Mouse (Mus musculus) ES-CJ7 (cell line): ENCODE measurements around the gene Fgfrl1.

ENCODE experiments used
- DNase-seq: peaks from one replicate; pipeline ENCODE4 v3.0.0; 2011; ENCODE audit warnings: low read depth, low spot score

Fgfrl1 gene

GRCm38 (mm10) chr5:108700346-108700745, 8.2 kb downstream of the Fgfrl1 start:
- no peak for DNase-seq

DNA sequence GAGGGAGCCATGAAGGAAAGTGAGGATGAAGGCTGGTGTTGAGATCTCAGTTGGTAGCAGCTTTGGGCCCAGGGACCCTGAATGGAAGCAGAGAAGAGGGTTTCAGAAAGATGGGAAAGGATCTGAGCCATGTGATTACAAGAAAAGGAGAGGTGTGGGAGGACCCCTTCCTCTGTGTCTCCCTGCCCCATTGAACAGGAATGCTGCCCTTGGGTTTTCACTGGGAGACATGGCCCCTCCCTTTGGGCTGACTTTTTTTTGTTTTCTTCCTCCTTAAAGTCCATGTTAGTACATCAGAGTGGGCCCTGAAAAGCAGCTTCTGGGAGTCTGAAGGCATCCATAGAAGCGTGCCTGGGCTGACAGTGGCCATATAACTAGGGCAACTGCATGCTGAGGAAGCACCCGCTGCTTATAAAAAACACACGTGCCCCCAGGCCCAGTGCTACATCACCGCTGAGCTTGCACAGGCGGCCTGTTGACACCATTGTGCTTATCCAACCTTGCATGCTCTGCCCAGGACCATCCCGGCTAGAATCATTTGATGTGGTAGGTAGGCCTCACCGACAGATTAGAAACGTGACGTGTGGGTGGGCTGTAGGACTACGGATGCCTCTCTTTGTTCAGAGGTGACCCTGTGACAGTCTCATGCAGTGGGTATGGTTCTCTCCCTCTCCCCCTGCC, 9.3 kb downstream of the Fgfrl1 start:
- no peak for DNase-seq

GRCm38 (mm10) chr5:108703754-108704626, 11.8 kb downstream of the Fgfrl1 start:
- no peak for DNase-seq

DNA sequence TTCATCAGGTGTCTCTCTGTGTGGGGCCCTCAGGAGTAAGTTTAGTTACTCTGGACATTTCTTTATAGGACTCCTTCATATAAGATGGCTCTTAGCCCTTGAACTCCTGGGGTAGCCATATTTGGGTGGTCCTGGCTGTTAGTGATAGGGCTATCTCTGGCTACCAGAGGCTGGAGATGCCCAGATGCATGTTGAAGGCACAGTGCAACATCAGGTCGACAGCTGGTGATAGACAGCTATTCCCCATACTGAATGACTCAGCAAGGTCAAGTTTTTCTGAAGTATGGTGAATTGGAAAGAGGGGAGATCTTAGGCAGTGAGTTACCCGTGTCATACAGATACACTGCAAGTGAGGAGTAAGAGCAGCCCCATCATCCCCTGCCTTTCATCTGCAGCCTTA, 15.6 kb downstream of the Fgfrl1 start:
- no peak for DNase-seq

GRCm38 (mm10) chr5:108708419-108708818, 16.2 kb downstream of the Fgfrl1 start:
- no peak for DNase-seq

DNA sequence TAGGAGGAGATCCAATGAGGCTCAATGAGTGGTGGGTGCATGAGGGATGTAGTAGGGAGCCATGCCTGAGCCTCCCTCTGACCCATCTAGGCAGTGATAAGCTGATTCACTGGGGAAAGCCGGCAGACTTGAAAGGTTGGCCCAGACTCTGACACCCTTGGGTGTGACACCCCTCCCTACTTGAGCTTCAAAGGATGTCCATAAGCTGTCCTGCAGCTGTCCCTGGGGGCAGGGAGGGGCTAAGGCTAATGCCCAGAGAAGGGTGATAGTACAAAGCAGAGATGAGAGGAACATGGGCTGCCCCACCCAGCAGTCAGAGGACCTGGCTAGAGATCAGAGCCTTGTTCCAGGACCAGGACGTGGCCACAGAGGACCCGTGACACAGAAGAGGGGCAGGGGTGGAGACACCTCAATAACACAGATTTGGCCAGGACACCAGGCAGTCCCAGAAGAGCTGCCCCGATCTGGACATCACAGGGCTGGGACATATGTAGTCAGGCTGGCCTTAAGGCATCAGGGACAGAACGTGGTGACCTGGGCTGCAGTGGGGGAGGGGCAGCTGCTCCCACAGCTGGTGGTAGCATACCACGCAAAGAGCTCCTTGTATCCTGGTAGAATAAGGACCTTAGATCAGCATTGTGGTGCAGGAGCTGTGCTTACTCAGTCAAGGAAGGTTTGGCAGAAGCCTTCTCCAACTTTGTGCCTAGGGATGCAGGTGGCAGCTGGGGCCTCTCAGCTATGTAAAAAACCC, 17.0 kb downstream of the Fgfrl1 start:
- DNase-seq, result no peak

- no peak for DNase-seq
Observed at GRCm38 (mm10) chr5:108711968-108712367, 19.8 kb downstream of the Fgfrl1 start.

- DNase-seq, result no peak
Observed at GRCm38 (mm10) chr5:108713096-108713495, 20.9 kb downstream of the Fgfrl1 start.

- no peak for DNase-seq
Observed at GRCm38 (mm10) chr5:108713691-108714090, 21.5 kb downstream of the Fgfrl1 start.

DNA sequence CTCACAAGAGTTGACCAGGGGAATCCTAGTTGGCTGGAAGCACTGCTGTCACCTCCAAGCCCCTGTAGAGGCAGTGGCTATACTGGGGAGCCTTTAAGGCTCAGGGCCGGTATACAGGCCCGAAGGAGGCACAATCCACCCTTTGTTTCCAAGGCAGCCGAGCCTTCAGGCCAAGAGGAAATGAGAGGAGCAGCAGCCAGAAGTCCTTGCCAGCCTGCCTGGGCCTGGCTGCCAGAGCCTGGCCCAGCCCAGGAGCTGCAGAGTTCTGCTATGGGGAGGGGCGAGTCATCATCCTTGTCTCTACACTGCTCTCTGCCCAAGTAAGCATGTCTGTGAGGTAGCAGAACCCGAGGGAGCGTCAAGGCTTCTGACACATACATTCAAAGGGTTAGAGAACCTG, 22.0 kb downstream of the Fgfrl1 start:
- DNase-seq, result no peak

DNA sequence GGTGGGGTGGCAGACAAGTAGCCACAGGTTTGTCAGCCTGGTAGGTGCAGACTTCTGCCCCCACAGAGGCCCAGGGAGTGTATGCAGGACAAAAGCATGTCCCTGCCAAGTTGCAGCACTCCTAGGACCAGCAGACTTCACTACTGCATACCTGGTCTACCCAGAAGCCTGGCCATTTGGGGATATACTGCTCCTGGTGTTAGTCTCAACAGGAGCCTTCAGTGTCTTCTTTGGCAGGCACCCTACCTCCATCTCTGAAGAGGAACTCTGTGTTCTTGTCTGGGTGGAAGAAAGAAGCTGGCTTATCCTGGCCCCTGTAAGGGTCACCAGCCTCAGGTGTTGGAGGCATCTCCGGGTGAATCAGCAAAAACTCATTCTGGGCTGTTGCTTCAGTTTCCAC, 23.8 kb downstream of the Fgfrl1 start:
- DNase-seq, result no peak

DNA sequence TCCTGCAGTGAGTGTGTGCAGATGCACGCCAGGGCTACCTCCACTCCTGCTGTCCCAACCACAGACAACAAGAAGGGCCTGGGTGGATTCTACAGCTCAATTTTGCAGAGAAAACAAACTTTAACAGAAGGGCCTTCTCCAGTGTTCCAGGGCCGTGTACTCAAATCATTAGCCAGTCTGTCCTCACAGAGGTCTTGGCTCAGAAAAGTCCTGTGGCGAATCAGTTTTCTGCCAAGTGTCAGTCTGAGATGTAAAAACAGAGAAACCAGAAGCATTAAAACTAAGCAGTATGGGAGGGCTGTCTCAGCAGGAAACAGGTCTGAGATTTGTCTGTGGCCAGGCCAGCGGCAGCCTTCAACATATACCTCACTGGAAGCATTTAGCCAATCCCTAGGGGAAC, 25.9 kb downstream of the Fgfrl1 start:
- DNase-seq, result no peak

GRCm38 (mm10) chr5:108719761-108720160, 27.6 kb downstream of the Fgfrl1 start:
- no peak for DNase-seq

- no peak for DNase-seq
Observed at GRCm38 (mm10) chr5:108724006-108724405, 31.8 kb downstream of the Fgfrl1 start.

DNA sequence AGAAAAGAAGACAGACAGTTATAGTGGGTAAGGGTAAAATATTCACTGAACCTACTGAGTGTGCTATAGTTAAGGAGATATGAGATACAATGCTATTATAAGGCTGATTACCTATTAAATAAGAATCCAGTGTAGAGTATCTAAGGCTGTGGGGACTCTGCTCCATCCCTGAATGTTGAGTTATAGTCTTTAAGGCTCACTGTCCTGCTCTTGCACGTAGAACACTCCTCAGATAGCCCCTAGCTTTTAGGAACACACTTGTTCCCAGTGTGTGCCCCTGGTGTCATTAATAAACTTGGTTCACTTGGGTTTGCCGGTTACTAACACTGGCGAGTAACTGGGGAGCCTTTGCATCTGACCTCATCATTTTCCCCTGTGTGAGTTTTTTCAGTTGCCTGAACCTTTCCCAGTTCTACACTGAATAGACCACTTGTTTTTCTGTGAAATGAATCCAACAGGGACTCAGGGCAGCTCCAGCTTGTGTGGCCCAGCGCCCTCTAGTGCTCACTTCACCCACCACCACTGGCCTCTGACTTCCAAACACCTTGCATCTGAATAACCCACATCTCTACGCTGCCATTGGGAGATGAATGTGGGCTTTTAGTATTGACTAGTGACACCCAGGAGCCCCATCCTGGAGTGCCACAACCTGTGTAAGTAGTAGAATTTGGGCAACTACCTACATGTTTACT, 34.5 kb downstream of the Fgfrl1 start:
- DNase-seq, result peak; percentile 61

DNA sequence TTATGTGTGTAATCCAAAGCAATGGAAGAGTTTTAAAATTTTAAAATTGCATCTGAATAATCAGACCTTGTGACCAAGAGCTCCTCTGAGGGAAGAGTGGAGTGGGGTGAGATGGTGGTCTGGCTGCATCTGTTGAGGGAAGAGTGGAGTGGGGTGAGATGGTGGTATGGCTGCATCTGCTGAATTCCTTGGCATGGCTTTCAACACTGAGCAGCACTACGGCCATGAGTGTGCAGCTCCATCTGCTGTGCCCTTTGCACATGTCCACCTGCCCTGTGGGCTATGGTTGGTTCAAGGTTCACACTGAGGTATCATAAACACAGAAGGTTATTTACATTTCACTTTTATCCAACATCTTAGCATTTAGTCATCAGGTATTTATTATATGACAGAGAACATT, 35.2 kb downstream of the Fgfrl1 start:
- no peak for DNase-seq

DNA sequence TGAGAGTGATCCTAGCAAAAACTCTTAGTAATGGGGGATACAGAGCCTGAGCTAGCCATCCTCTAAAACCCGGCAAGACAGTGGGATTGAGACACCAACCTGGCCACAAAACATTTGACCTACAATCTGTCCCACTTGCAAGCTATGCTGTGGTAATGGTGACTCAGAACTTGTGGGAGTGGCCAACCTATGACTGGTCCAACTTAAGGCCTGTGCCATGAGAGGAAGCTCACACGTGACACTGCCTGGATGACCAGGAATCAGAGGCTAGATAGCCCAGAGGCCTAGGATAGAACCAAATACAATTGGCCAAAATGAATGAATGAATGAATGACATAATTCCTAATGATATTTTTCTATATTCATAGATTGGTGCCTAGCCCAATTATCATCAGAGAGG, 49.7 kb downstream of the Fgfrl1 start:
- no peak for DNase-seq

DNA sequence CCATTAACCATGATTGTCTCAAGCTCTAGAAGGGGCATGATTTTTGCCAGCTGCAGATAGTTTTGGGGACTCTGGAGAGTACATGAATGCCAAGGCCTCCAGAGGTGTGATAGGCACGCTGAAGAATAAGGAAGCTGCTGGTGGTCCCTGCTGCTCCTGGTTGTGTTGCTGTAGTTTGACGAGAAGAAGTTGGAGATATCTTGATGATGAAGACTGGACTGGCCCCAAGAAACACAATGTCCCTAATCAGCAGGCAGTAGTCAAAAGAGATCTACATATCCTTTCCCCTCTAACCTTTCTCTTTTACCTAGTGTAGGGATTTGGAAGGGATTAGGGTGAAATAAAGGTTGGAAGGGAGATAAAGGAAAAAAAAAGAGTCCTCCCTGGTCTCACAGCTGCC, 50.4 kb downstream of the Fgfrl1 start:
- no peak for DNase-seq

DNA sequence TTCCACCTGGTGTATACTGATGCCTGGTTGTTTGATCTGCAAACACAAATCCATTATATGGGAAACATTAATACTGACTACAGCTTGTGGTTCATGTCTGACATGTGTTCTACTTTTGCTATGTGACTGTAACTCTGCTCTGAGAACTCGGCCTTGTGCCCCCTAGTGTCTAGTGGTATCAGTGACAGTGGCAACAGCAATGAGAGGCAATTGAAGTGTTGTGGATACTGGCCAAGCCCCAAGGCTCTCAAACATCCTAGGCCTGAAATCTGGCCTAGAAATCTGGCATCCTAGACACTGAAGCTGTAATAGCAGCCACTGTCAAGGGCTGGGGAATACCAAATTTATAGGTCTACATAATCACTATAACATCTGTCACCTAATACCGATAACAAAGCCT, 51.7 kb downstream of the Fgfrl1 start:
- peak; percentile 55 for DNase-seq

DNA sequence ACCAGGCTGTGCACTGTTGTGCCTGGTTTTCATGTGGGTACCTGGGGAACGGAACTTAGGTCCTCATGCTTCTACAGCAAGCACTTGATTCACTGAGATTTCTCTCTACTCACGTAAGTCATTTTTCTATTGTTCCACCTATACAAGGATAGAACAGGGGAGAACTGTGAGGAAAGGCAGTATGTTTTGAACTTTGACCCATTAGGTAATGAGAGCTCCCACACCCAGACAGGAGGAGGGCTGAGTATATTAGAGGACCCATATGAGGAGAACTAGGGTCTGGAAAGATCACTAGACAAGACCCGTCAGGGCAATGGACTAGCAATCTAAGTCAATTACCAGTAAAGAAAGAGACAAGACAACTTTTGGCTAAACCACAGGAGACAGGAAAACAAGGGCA, 52.4 kb downstream of the Fgfrl1 start:
- DNase-seq, result no peak

DNA sequence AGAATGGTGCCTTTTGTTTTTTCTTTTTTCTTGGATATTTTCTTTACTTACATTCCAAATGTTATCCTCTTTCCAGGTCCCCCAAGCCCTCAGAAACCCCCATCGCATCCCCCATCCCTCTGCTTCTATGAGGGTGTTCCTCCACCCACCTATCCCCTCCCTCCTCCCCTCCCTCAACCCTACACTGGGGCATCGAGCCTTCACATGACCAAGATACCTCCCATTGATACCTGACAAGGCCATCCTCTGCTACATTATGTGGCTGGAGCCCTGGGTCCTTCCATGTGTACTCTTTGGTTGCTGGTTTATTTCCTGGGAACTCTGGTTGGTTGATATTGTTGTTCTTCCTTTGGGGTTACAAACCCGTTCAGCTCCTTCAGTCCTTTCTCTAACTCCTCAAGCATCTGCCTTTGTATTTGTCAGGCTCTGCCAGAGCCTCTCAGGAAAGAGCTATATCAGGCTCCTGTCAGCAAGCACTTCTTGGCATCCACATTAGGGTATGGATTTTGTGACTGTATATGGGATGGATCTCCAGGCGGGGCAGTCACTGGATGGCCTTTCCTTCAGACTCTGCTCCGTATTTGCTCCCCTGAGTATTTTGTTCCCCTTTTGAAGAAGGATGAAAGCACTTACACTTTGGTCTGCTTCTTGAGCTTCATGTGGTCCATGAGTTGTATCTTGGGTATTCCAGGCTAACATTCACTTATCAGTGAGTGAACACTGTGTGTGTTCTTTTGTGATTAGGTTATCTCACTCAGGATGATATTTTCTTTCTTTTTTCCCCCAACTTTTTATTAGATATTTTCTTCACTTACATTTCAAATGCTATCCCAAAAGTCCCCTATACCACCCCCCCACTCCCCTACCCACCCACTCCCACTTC, 58.4 kb downstream of the Fgfrl1 start:
- DNase-seq, result no peak
